Mouse (Mus musculus) kidney, embryonic 15.5 days (tissue): ENCODE measurements around the gene Prkra. TPM values are rescaled to one million over a fixed set of nuclear protein-coding genes. Genes with fewer than 3 reads are reported as not detected.

Experiments
- ATAC-seq: fragments of 200-750 bp; cut with Nextera tagmentation; replicated peaks from 2 replicates; pipeline ENCODE4 v1.8.0; 2017; ENCODE audit warnings: moderate TSS enrichment; ENCODE audit not compliant: low FRiP score
- H3K27ac ChIP-seq: fragments of 300-500 bp; sonication (generic); 2 replicates; pipeline ENCODE4 v1.5.1; 2015; ENCODE audit warnings: mild to moderate bottlenecking, inconsistent platforms
- H3K27me3 ChIP-seq: fragments of 300-500 bp; sonication (generic); 2 replicates; pipeline ENCODE4 v1.6.1; 2015; ENCODE audit warnings: inconsistent platforms
- H3K36me3 ChIP-seq: fragments of 300-500 bp; sonication (generic); 2 replicates; pipeline ENCODE4 v1.6.1; 2015; ENCODE audit warnings: inconsistent platforms
- H3K4me1 ChIP-seq: fragments of 300-500 bp; sonication (generic); 2 replicates; pipeline ENCODE4 v1.6.1; 2015; ENCODE audit warnings: inconsistent platforms
- H3K4me2 ChIP-seq: fragments of 300-500 bp; sonication (generic); 2 replicates; pipeline ENCODE4 v1.6.1; 2015; ENCODE audit warnings: moderate library complexity, mild to moderate bottlenecking, inconsistent platforms
- H3K4me3 ChIP-seq: fragments of 300-500 bp; sonication (generic); replicated peaks from 2 replicates; pipeline ENCODE4 v1.5.1; 2015; ENCODE audit warnings: mild to moderate bottlenecking, inconsistent platforms
- H3K9ac ChIP-seq: fragments of 300-500 bp; sonication (generic); 2 replicates; pipeline ENCODE4 v1.6.1; 2015; ENCODE audit warnings: mild to moderate bottlenecking, inconsistent platforms
- H3K9me3 ChIP-seq: fragments of 300-500 bp; sonication (generic); replicated peaks from 2 replicates; pipeline ENCODE4 v1.6.1; 2016; ENCODE audit warnings: inconsistent platforms
- WGBS: fragments of 180-500 bp; shearing (Covaris S2); methylation state at CpG from one replicate; pipeline ENCODE4 v1.1.7; 2015; ENCODE audit warnings: mixed read lengths; 5-methylcytosine and 5-hydroxymethylcytosine counted together
- polyA plus RNA-seq: library from polyadenylated mRNA; unstranded; fragments of >200 nt; fragmentation: Nextera tagmentation; extraction: Ambion mirVana; gene quantifications from 2 replicates; pipeline ENCODE4 v1.2.1, GENCODE M21; 2015

Prkra gene
- polyA plus RNA-seq, 1 experiment from 2014 or later = 78.8 TPM

GRCm38 (mm10) chr2:76674725-76675427, 27.1 kb upstream of the Prkra start, which contains the start of gene Plekha3:
Gene Plekha3, plus strand, starts transcription at chr2:76675281.
- H3K27me3 ChIP-seq = no peaks in the 10 kb centered on the region
- no peaks in the 10 kb centered on the region for H3K9me3 ChIP-seq
- H3K9ac ChIP-seq = peak within 1 kb of the TSS; percentile 92
- WGBS = 5% methylated on average over 45 of the region's 52 CpGs
- H3K36me3 ChIP-seq = peaks cover 7% of the 10 kb centered on the region
- peak within 1 kb of the TSS; percentile 93 for H3K4me3 ChIP-seq
- peak within 1 kb of the TSS; percentile 72 for H3K4me2 ChIP-seq
- peak within 1 kb of the TSS; percentile 92 for H3K27ac ChIP-seq
- peaks cover 32% of the 10 kb centered on the region for H3K4me1 ChIP-seq
- ATAC-seq = peak; percentile 80

- Histone ChIP-seq H3K4me1 (peaks cover 32% of the 10 kb centered on the region), H3K27me3 (no peaks in the 10 kb centered on the region), H3K4me2 (peak overlapping the region; percentile 77), H3K4me3 (peak overlapping the region; percentile 54), H3K9ac (no peak overlapping the region), H3K36me3 (peaks cover 9% of the 10 kb centered on the region; the same call in 1 of the 2 replicates), H3K9me3 (no peaks in the 10 kb centered on the region), H3K27ac (peak overlapping the region; percentile 91)
- 45% methylated on average over 7 of the region's 7 CpGs for WGBS
- no peak for ATAC-seq
Observed at GRCm38 (mm10) chr2:76673472-76674081, 25.8 kb upstream of the Prkra start.

- peak within 1 kb of the TSS; percentile 54 for H3K4me3 ChIP-seq
- peaks cover 32% of the 10 kb centered on the region for H3K4me1 ChIP-seq
- peak; percentile 90 for ATAC-seq
- no peaks in the 10 kb centered on the region for H3K9me3 ChIP-seq
- under 1% methylated on average over 17 of the region's 17 CpGs for WGBS
- H3K4me2 ChIP-seq = peak within 1 kb of the TSS; percentile 77
- H3K27ac ChIP-seq = peak within 1 kb of the TSS; percentile 91
- H3K36me3 ChIP-seq = peaks cover 9% of the 10 kb centered on the region; the same call in 1 of the 2 replicates
- H3K27me3 ChIP-seq = no peaks in the 10 kb centered on the region
- H3K9ac ChIP-seq = peak within 1 kb of the TSS; percentile 60
Observed at GRCm38 (mm10) chr2:76672966-76673392, 25.2 kb upstream of the Prkra start, which contains the start of gene Fkbp7. Gene Fkbp7, minus strand, starts transcription at chr2:76673116.

GRCm38 (mm10) chr2:76672134-76672745, 24.4 kb upstream of the Prkra start:
- H3K9me3 ChIP-seq = no peaks in the 10 kb centered on the region
- peak overlapping the region; percentile 91 for H3K27ac ChIP-seq
- peaks cover 29% of the 10 kb centered on the region for H3K4me1 ChIP-seq
- 16% methylated on average over 9 of the region's 9 CpGs for WGBS
- H3K36me3 ChIP-seq = peaks cover 10% of the 10 kb centered on the region; the same call in 1 of the 2 replicates
- no peaks in the 10 kb centered on the region for H3K27me3 ChIP-seq
- H3K9ac ChIP-seq = peak overlapping the region; percentile 60
- peak overlapping the region; percentile 77 for H3K4me2 ChIP-seq
- peak overlapping the region; percentile 54 for H3K4me3 ChIP-seq
- ATAC-seq = no peak

- no peak for ATAC-seq
- Histone ChIP-seq H3K9me3 (no peaks in the 10 kb centered on the region), H3K9ac (no peak overlapping the region), H3K4me3 (peak overlapping the region; percentile 54), H3K27me3 (no peaks in the 10 kb centered on the region), H3K4me2 (peak overlapping the region; percentile 77), H3K4me1 (peaks cover 25% of the 10 kb centered on the region), H3K36me3 (peaks cover 16% of the 10 kb centered on the region; the same call in 1 of the 2 replicates), H3K27ac (peak overlapping the region; percentile 91; the same call in 1 of the 2 replicates)
- 79% methylated on average over 6 of the region's 6 CpGs for WGBS
Observed at GRCm38 (mm10) chr2:76671641-76672040, 23.8 kb upstream of the Prkra start.

- ATAC-seq = no peak
- H3K4me3 ChIP-seq = no peak overlapping the region
- H3K4me1 ChIP-seq = peaks cover 8% of the 10 kb centered on the region
- no peak overlapping the region for H3K27ac ChIP-seq
- no peak overlapping the region for H3K4me2 ChIP-seq
- no peaks in the 10 kb centered on the region for H3K9me3 ChIP-seq
- peaks cover 48% of the 10 kb centered on the region for H3K36me3 ChIP-seq
- H3K27me3 ChIP-seq = no peaks in the 10 kb centered on the region
- WGBS = 76% methylated on average over 5 of the region's 5 CpGs
- H3K9ac ChIP-seq = no peak overlapping the region
Observed at GRCm38 (mm10) chr2:76667200-76667599, 19.4 kb upstream of the Prkra start.

- Histone ChIP-seq H3K9me3 (no peaks in the 10 kb centered on the region), H3K36me3 (peaks cover 58% of the 10 kb centered on the region), H3K4me3 (no peak overlapping the region), H3K27me3 (no peaks in the 10 kb centered on the region), H3K4me2 (no peak overlapping the region), H3K4me1 (no peaks in the 10 kb centered on the region), H3K9ac (no peak overlapping the region), H3K27ac (no peak overlapping the region)
- 93% methylated on average over 7 of the region's 7 CpGs for WGBS
- ATAC-seq = no peak
Observed at GRCm38 (mm10) chr2:76665531-76665930, 17.7 kb upstream of the Prkra start.

- Histone ChIP-seq H3K9me3 (no peaks in the 10 kb centered on the region), H3K4me1 (no peaks in the 10 kb centered on the region), H3K27me3 (no peaks in the 10 kb centered on the region), H3K4me2 (no peak overlapping the region), H3K36me3 (peaks cover 30% of the 10 kb centered on the region), H3K9ac (no peak overlapping the region), H3K4me3 (no peak overlapping the region), H3K27ac (no peak overlapping the region)
- 49% methylated on average over 8 of the region's 8 CpGs for WGBS
- no peak for ATAC-seq
Observed at GRCm38 (mm10) chr2:76659419-76659818, 11.6 kb upstream of the Prkra start.

- H3K4me1 ChIP-seq = no peaks in the 10 kb centered on the region
- 76% methylated on average over 13 of the region's 13 CpGs for WGBS
Observed at GRCm38 (mm10) chr2:76658551-76658950, 10.7 kb upstream of the Prkra start.

GRCm38 (mm10) chr2:76655982-76656381, 8.2 kb upstream of the Prkra start:
- H3K36me3 ChIP-seq = no peaks in the 10 kb centered on the region
- H3K4me3 ChIP-seq = no peak overlapping the region
- H3K27ac ChIP-seq = no peak overlapping the region
- H3K4me2 ChIP-seq = no peak overlapping the region
- H3K9ac ChIP-seq = no peak overlapping the region
- H3K27me3 ChIP-seq = no peaks in the 10 kb centered on the region
- no peaks in the 10 kb centered on the region for H3K9me3 ChIP-seq
- no peak for ATAC-seq
- WGBS = 3% methylated on average over 1 of the region's 1 CpGs
- no peaks in the 10 kb centered on the region for H3K4me1 ChIP-seq

More at GRCm38 (mm10) chr2:76658551-76658950, 10.7 kb upstream of the Prkra start:
- ATAC-seq = no peak
- Histone ChIP-seq H3K27me3 (no peaks in the 10 kb centered on the region), H3K36me3 (peaks cover 22% of the 10 kb centered on the region; the same call in 1 of the 2 replicates), H3K4me3 (no peak overlapping the region), H3K4me2 (no peak overlapping the region), H3K9ac (no peak overlapping the region), H3K9me3 (no peaks in the 10 kb centered on the region), H3K27ac (no peak overlapping the region)

- WGBS = 84% methylated on average over 3 of the region's 3 CpGs
- Histone ChIP-seq H3K9me3 (no peaks in the 10 kb centered on the region), H3K9ac (no peak overlapping the region), H3K27ac (no peak overlapping the region), H3K4me2 (no peak overlapping the region), H3K4me3 (no peak overlapping the region), H3K4me1 (no peaks in the 10 kb centered on the region), H3K27me3 (no peaks in the 10 kb centered on the region), H3K36me3 (no peaks in the 10 kb centered on the region)
- ATAC-seq = no peak
Observed at GRCm38 (mm10) chr2:76655444-76655843, 7.6 kb upstream of the Prkra start.

GRCm38 (mm10) chr2:76654646-76655045, 6.8 kb upstream of the Prkra start:
- Histone ChIP-seq H3K27ac (no peak overlapping the region), H3K4me2 (no peak overlapping the region), H3K27me3 (no peaks in the 10 kb centered on the region), H3K4me3 (no peak overlapping the region), H3K9me3 (no peaks in the 10 kb centered on the region), H3K9ac (no peak overlapping the region), H3K4me1 (no peaks in the 10 kb centered on the region), H3K36me3 (no peaks in the 10 kb centered on the region)
- WGBS = 77% methylated on average over 5 of the region's 5 CpGs
- ATAC-seq = no peak
